Mouse (Mus musculus) brain, embryonic 18.5 days (tissue): ENCODE measurements around the gene Igfbp6.

Source experiments
- DNase-seq: peaks from one replicate; pipeline ENCODE4 v3.0.0-alpha.2; 2012; ENCODE audit warnings: low read depth, low spot score

Gene Igfbp6

GRCm38 (mm10) chr15:102175736-102176319, 31.7 kb downstream of the Igfbp6 start:
- no peak for DNase-seq

GRCm38 (mm10) chr15:102176571-102177316, 32.6 kb downstream of the Igfbp6 start:
- DNase-seq: no peak

- no peak for DNase-seq
These were observed 33.3 kb downstream of the Igfbp6 start for GRCm38 (mm10) chr15:102177417-102177816.

- DNase-seq: no peak
These were observed 34.1 kb downstream of the Igfbp6 start for GRCm38 (mm10) chr15:102178279-102178678.

GRCm38 (mm10) chr15:102179106-102179505, 34.9 kb downstream of the Igfbp6 start:
- no peak for DNase-seq

GRCm38 (mm10) chr15:102179924-102180323, 35.8 kb downstream of the Igfbp6 start:
- DNase-seq: no peak

- DNase-seq: no peak
These were observed 38.9 kb downstream of the Igfbp6 start for GRCm38 (mm10) chr15:102183076-102183475.

GRCm38 (mm10) chr15:102186239-102186638, 42.1 kb downstream of the Igfbp6 start:
- no peak for DNase-seq

GRCm38 (mm10) chr15:102188096-102188495, 43.9 kb downstream of the Igfbp6 start:
- no peak for DNase-seq

- no peak for DNase-seq
These were observed 44.7 kb downstream of the Igfbp6 start for GRCm38 (mm10) chr15:102188883-102189282.

GRCm38 (mm10) chr15:102191699-102192098, 47.5 kb downstream of the Igfbp6 start:
- no peak for DNase-seq

- DNase-seq: no peak
These were observed 48.2 kb downstream of the Igfbp6 start for GRCm38 (mm10) chr15:102192271-102192812.

- no peak for DNase-seq
These were observed 48.7 kb downstream of the Igfbp6 start for GRCm38 (mm10) chr15:102192820-102193386.

- no peak for DNase-seq
These were observed 49.5 kb downstream of the Igfbp6 start for GRCm38 (mm10) chr15:102193652-102194051.

GRCm38 (mm10) chr15:102194439-102194838, 50.3 kb downstream of the Igfbp6 start:
- no peak for DNase-seq

- no peak for DNase-seq
These were observed 51.2 kb downstream of the Igfbp6 start for GRCm38 (mm10) chr15:102195373-102195772.

- DNase-seq: no peak
These were observed 54.7 kb downstream of the Igfbp6 start for GRCm38 (mm10) chr15:102198841-102199240.
